Mouse (Mus musculus) myocyte (in vitro differentiated cells): ENCODE data around the gene Kcnk6. TPM values are rescaled to one million over a fixed set of nuclear protein-coding genes. Genes with fewer than 3 reads are reported as not detected.
"Not testable (repeated sequence)": the region's sequence is repeated elsewhere in the genome, so short reads cannot be mapped to it uniquely, and the experiment has no call there.

Experiments used
- H3K27me3 ChIP-seq: one replicate; pipeline ENCODE4 v1.6.1; 2011; ENCODE audit not compliant: control insufficient read depth, insufficient read depth, insufficient read length
- H3K36me3 ChIP-seq: one replicate; pipeline ENCODE4 v1.6.1; 2011; ENCODE audit not compliant: control insufficient read depth, insufficient read depth
- H3K4me2 ChIP-seq: one replicate; pipeline ENCODE4 v1.6.1; 2011; ENCODE audit warnings: low read depth, control low read depth
- H3K4me3 ChIP-seq: one replicate; pipeline ENCODE4 v1.5.1; 2011; ENCODE audit warnings: mild to moderate bottlenecking, control low read depth, moderate library complexity
- H3K79me2 ChIP-seq: one replicate; pipeline ENCODE4 v1.6.1; 2011; ENCODE audit not compliant: control insufficient read depth, insufficient read depth
- H3ac ChIP-seq: one replicate; pipeline ENCODE4 v1.6.1; 2011; ENCODE audit not compliant: control insufficient read depth, insufficient read length
- CEBPB ChIP-seq: IDR thresholded peaks from 2 replicates; pipeline ENCODE4 v1.6.1; 2011; ENCODE audit warnings: mild to moderate bottlenecking, moderate library complexity; ENCODE audit not compliant: poor library complexity, insufficient read depth, severe bottlenecking
- E2F4 ChIP-seq: IDR thresholded peaks from one replicate; pipeline ENCODE4 v1.6.1; 2011; ENCODE audit warnings: mild to moderate bottlenecking, control low read depth, moderate library complexity; ENCODE audit not compliant: insufficient read depth
- MAX ChIP-seq: IDR thresholded peaks from one replicate; pipeline ENCODE4 v1.6.1; 2011; ENCODE audit warnings: low read depth, mild to moderate bottlenecking, control low read depth
- MYOD1 ChIP-seq, 3 experiments: IDR thresholded peaks; one replicate each; pipeline ENCODE4 v1.6.1; 2011; ENCODE audit warnings: control low read depth in 2 of 3, low read depth in 2 of 3, mild to moderate bottlenecking in 2 of 3, moderate library complexity in 1 of 3; ENCODE audit not compliant: insufficient read length in 2 of 3, control insufficient read depth in 1 of 3
- MYOG ChIP-seq, 3 experiments: IDR thresholded peaks; one replicate each; pipeline ENCODE4 v1.6.1; 2011; ENCODE audit warnings: control low read depth in 2 of 3, low read depth in 2 of 3, mild to moderate bottlenecking in 2 of 3; ENCODE audit not compliant: insufficient read length in 2 of 3, control insufficient read depth in 1 of 3, insufficient read depth in 1 of 3
- POLR2A ChIP-seq: IDR thresholded peaks from one replicate; pipeline ENCODE4 v1.6.1; 2011; ENCODE audit warnings: low read depth, mild to moderate bottlenecking, control low read depth, moderate library complexity; ENCODE audit not compliant: insufficient read length
- POLR2AphosphoS2 ChIP-seq: IDR thresholded peaks from one replicate; pipeline ENCODE4 v1.6.1; 2011; ENCODE audit warnings: low read depth, control low read depth; ENCODE audit not compliant: insufficient read length
- REST ChIP-seq: IDR thresholded peaks from one replicate; pipeline ENCODE4 v1.6.1; 2011; ENCODE audit warnings: mild to moderate bottlenecking, control low read depth, moderate library complexity; ENCODE audit not compliant: insufficient read depth, insufficient read length
- SRF ChIP-seq: IDR thresholded peaks from one replicate; pipeline ENCODE4 v1.6.1; 2011; ENCODE audit warnings: low read depth; ENCODE audit not compliant: control insufficient read depth, insufficient read length
- TCF12 ChIP-seq: IDR thresholded peaks from one replicate; pipeline ENCODE4 v1.6.1; 2011; ENCODE audit warnings: mild to moderate bottlenecking, control low read depth; ENCODE audit not compliant: poor library complexity, insufficient read depth, severe bottlenecking
- TCF3 ChIP-seq: IDR thresholded peaks from one replicate; pipeline ENCODE4 v1.6.1; 2011; ENCODE audit warnings: low read depth, control low read depth; ENCODE audit not compliant: insufficient read length
- USF1 ChIP-seq: IDR thresholded peaks from one replicate; pipeline ENCODE4 v1.6.1; 2011; ENCODE audit warnings: low read depth, mild to moderate bottlenecking, control low read depth, moderate library complexity
- polyA plus RNA-seq: library from polyadenylated mRNA; unstranded; fragments of >200 nt; fragmentation: generic; extraction: Trizol; gene quantifications from one replicate; pipeline ENCODE4 v1.2.1, GENCODE M21; 2012; ENCODE audit warnings: missing spikeins

Kcnk6 gene
- polyA plus RNA-seq, 1 experiment = 0.01 TPM

DNA sequence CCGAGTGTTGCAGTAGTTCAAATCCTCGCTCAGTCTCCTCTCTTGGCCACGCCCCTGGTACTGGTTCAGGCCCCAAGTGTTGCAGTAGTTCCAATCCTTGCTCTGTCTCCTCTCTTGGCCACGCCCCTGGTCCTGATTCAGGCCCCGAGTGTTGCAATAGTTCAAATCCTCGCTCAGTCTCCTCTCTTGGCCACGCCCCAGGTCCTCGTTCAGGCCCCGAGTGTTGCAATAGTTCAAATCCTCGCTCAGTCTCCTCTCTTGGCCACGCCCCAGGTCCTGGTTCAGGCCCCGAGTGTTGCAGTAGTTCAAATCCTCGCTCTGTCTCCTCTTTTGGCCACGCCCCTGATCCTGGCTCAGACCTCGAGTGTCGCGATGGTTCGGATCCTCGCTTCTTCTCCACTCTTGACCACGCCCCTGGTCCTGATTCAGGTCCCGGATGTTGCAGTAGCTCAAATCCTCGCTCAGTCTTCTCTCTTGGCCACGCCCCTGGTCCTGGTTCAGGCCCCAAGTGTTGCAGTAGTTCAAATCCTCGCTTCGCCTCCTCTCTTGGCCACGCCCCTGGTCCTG lies 20.0 kb downstream of the Kcnk6 start:
- H3K36me3 ChIP-seq = no peaks in the 10 kb centered on the region
- TF ChIP-seq REST (no peak), CEBPB (no peak), E2F4 (no peak), POLR2A (no peak), MYOG (IDR thresholded peaks at IDR 0.05; ENCODE audit: control insufficient read depth in 1 of 3, insufficient read depth in 1 of 3, insufficient read length in 2 of 3, low read depth in 2 of 3) (no peak), MYOD1 (IDR thresholded peaks at IDR 0.05; ENCODE audit: control insufficient read depth in 1 of 3, insufficient read length in 2 of 3, low read depth in 2 of 3) (no peak), TCF3 (no peak), POLR2AphosphoS2 (no peak), TCF12 (no peak)
- peak overlapping the region; percentile 81 for H3K4me2 ChIP-seq
- peak overlapping the region; percentile 22 for H3K4me3 ChIP-seq
- no peak overlapping the region for H3ac ChIP-seq
- H3K79me2 ChIP-seq = no peaks in the 10 kb centered on the region
- H3K27me3 ChIP-seq = no peaks in the 10 kb centered on the region

DNA sequence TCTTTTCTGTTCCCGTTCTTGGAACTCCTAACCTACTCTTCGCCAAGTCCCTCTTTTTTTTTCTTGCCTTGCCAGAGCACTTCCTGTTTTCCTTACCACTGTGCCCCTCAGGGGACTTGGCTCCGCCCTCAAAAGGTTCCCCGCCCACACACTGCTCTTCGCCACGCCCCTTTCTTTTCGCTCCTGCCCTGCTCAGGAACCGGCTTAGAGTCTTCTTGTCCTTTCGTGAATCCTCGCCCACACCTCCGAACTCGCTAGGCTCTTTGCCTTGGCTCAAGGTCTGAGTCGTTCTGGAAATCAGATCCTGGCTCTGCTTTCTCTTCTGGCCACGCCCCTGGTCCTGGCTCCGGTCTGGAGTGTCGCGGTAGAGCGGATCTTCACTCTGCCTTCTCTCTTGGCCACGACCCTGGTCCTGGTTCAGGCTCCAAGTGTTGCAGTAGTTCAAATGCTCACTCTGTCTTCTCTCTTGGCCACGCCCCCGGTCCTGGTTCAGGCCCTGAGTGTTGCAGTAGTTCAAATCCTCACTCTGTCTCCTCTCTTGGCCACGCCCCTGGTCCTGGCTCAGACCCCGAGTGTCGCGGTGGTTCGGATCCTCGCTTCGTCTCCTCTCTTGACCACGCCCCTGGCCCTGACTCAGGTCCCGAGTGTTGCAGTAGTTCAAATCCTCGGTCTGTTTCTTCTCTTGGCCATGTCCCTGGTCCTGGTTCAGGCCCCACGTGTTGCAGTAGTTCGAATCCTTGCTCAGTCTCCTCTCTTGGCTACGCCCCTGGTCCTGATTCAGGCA lies 20.7 kb downstream of the Kcnk6 start:
- Histone ChIP-seq H3K4me3 (peak overlapping the region; percentile 22), H3K79me2 (no peaks in the 10 kb centered on the region), H3K4me2 (peak overlapping the region; percentile 81), H3K27me3 (no peaks in the 10 kb centered on the region), H3ac (no peak overlapping the region), H3K36me3 (no peaks in the 10 kb centered on the region)
- TF ChIP-seq MAX (no peak), TCF3 (no peak), USF1 (no peak), TCF12 (no peak), MYOD1 (IDR thresholded peaks at IDR 0.05; ENCODE audit: control insufficient read depth in 1 of 3, insufficient read length in 2 of 3, low read depth in 2 of 3) (no peak), CEBPB (no peak), SRF (no peak), MYOG (IDR thresholded peaks at IDR 0.05; ENCODE audit: control insufficient read depth in 1 of 3, insufficient read depth in 1 of 3, insufficient read length in 2 of 3, low read depth in 2 of 3) (no peak), REST (no peak), POLR2A (no peak), POLR2AphosphoS2 (no peak), E2F4 (no peak)

DNA sequence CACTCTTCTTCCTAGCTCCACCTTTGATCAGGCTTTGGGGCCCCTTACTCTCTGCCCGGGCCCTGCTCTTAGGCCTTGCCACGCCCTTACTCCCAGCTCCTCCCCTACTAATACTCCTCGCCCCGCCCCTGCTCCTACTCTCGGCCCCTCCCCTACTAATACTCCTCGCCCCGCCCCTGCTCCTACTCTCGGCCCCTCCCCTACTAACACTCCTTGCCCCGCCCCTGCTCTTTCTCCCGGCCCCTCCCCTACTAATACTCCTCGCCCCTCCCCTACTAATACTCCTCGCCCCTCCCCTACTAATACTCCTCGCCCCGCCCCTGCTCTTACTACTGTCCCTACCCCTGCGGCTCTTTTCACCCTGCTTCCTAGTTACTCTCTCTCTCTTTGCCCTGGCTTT lies 21.3 kb downstream of the Kcnk6 start:
- Histone ChIP-seq H3K4me2 (peak overlapping the region; percentile 81), H3K4me3 (peak overlapping the region; percentile 22)
- H3K36me3 ChIP-seq, H3K27me3 ChIP-seq, H3K79me2 ChIP-seq, H3ac ChIP-seq: not testable (repeated sequence)

DNA sequence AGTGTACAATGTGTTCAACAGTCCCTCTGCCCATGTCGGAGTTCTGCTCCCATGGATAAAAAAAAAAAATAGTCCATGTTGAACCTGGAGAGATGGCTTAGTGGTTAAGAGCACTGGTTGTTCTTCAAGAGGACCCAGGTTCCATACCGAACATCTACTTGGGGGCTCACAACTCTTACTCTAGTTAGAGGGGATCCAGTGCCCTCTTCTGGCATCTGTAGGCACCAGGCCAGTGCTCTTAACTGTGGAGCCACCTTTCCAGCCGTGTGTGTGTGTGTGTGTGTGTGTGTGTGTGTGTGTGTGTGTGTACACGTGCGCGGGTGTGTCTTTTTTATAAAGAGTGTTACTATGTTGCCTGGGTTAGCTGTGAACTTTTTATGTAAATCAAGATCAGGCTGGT lies 29.7 kb downstream of the Kcnk6 start:
- H3K4me2 ChIP-seq = no peak overlapping the region
- TF ChIP-seq POLR2A (no peak), USF1 (no peak), MYOD1 (IDR thresholded peaks at IDR 0.05; ENCODE audit: control insufficient read depth in 1 of 3, insufficient read length in 2 of 3, low read depth in 2 of 3) (no peak), TCF12 (no peak), MYOG (IDR thresholded peaks at IDR 0.05; ENCODE audit: control insufficient read depth in 1 of 3, insufficient read depth in 1 of 3, insufficient read length in 2 of 3, low read depth in 2 of 3) (no peak), POLR2AphosphoS2 (no peak), TCF3 (no peak), CEBPB (no peak), REST (no peak), SRF (no peak), E2F4 (no peak), MAX (no peak)

DNA sequence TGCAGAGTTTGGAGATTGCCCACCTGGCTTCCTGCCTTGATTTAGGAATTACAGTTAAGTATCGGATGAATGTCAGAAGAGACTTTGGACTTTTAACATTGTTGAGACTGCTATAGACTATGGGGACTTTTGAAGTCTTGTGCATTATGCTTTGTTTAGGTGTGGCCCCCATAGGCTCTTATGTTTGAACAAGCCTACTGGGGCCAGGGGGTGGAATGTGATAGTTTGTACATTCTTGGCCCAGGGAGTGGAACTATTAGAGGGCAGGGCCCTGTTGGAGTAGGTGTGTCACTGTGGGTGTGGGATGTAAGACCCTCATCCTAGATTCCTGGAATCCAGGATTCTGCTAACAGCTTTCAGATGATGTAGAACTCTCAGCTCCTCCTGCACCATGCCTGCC lies 38.1 kb downstream of the Kcnk6 start:
- not testable (repeated sequence) for H3K4me3 ChIP-seq, H3K36me3 ChIP-seq, H3K79me2 ChIP-seq, H3K4me2 ChIP-seq, H3ac ChIP-seq, H3K27me3 ChIP-seq

More for the DNA sequence above, 29.7 kb downstream of the Kcnk6 start:
- Histone ChIP-seq H3K4me3 (no peak overlapping the region), H3K27me3 (peaks cover 10% of the 10 kb centered on the region), H3ac (no peak overlapping the region), H3K36me3 (no peaks in the 10 kb centered on the region), H3K79me2 (no peaks in the 10 kb centered on the region)

DNA sequence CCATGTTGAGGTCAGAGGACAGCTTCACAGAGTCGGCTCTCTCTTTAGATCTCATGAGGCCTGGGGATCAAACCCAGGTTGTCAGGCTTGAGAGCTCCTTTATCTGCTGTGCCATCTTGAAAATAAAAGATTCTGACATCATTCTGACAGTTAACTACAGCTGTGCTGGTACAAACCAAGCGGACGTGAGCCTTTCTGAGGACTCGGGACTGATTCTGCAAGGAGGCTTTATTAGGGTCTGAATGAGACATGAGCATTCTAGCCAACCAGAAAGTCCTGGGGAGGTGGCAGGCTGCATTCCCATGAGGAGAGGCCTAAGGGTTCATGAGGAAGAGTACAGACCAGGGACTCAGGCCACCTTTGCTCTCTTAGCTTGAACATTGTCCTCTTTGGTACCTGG lies 51.0 kb downstream of the Kcnk6 start:
- Histone ChIP-seq H3K36me3 (peaks cover 12% of the 10 kb centered on the region), H3K79me2 (peaks cover 39% of the 10 kb centered on the region)
- H3K27me3 ChIP-seq, H3K4me2 ChIP-seq, H3ac ChIP-seq, H3K4me3 ChIP-seq: not testable (repeated sequence)
